Mouse (Mus musculus) heart, postnatal 10 days (tissue): ENCODE measurements at regions not wholly inside any gene's neighbourhood (a gene's known extent, or its start where the extent isn't known, plus 50 kb on each side); places are given as distances from the start of the nearest gene placed in this dataset.
"Not testable (repeated sequence)": the region's sequence is repeated elsewhere in the genome, so short reads cannot be mapped to it uniquely, and the experiment has no call there.

Experiments used
- DNase-seq, 2 experiments: peaks; one replicate each; pipeline ENCODE4 v3.0.0; 2021
- intact Hi-C: fragments of 180-260 bp; cut with DNase I; formaldehyde crosslinking; loops from one replicate; pipeline ENCODE4 v1.15.1; 2025

- intact Hi-C loops, result no loop called here
- DNase-seq, result no peak
These were observed 396.5 kb upstream of the Kcnh7 start for GRCm38 (mm10) chr2:63580489-63581139.

GRCm38 (mm10) chr2:63575172-63575571 lies 391.1 kb upstream of the Kcnh7 start:
- intact Hi-C loops, result no loop called here
- DNase-seq, result no peak

DNA sequence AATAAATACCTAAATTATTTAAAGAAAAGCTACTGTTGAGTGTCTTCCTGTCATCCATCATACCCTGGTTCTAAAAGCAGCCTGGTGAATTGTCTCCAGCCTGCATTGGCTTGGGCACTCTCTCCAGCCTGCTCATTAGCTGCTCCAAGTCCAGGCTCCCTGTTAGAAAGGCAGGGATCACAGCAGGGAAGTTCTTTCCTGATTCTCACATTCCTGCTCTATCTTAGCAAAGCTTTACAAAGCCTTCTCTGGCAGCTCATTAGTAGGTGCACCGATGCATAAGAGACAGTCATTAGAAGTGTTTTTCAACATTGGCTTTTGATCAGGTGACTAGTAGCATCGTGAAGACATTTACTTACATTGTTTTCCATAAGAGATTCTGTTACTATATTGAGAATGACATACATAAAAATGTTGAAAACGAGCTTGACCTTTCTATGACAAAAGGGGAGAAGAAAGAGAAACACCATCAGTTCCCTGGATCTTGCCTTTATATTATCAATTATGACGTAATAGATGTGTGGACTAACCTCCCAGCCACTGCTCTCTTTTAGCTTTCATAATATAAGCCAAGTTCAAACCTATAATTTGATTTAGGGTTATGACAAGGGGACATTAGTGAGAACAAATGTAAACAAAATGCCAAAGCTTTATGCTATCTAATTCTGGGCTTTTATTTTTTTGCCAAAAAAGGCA lies 390.1 kb upstream of the Kcnh7 start:
- no peak for DNase-seq
- intact Hi-C loops, result no loop called here

DNA sequence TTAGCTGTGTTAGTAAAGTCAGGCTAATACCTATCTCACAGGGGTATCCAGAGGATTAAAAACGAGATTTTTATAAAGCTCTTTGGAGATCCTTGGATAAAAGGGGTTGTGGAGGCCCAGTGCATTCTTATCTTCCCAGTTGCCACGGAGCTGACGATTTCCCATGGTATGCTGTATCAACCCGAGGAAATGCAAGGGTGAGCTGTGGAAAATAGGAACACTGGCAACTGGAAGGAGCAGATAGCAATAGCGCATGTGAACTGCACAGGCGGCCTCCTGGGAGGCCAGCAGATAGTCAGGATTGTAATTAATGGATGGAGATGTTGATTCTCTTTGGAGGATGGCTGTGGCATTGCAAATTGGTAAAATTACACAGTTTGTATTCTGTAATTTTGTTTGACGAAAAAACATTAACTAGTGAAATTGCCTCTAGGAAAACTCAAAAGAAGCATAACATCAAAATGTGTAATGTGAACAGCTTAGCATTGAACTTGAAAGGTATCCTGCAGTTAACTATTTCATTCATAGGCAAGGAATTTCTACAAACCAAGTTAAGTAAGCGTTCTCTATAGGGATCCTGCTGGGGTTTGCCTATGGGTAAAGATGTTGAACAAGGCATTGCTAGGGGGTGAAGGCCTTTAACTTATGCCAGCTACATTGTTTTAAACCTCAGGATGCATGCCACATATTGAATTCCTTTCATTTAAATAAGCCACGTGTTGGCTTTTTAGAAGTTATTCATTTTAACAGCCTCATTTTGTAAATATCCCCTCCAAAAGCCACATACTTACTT lies 389.1 kb upstream of the Kcnh7 start:
- DNase-seq, result no peak
- intact Hi-C loops, result no loop called here

- intact Hi-C loops, result no loop called here
These were observed 372.9 kb upstream of the Kcnh7 start for GRCm38 (mm10) chr2:63556858-63557419.

DNA sequence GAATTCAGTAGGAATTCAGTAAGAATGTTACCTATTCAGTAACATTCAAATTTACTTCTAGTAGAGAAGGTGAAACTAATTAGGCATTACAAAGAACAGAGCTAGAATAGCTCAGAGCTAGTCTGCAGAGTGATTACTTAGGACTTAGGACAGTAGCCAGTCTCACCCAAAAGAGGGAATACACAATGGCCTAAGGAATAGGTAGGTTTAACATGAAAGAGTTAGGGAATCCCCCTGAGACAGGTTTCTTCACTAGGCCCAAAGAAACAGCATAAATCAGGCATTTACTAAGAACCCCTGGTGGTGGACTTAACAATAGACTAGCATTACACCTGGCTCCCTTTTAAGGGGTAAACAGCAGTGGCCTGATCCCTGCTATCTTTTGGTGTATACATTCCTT lies 357.7 kb upstream of the Kcnh7 start:
- DNase-seq, intact Hi-C loops: not testable (repeated sequence)

More at GRCm38 (mm10) chr2:63556858-63557419, 372.9 kb upstream of the Kcnh7 start:
- DNase-seq, result no peak

DNA sequence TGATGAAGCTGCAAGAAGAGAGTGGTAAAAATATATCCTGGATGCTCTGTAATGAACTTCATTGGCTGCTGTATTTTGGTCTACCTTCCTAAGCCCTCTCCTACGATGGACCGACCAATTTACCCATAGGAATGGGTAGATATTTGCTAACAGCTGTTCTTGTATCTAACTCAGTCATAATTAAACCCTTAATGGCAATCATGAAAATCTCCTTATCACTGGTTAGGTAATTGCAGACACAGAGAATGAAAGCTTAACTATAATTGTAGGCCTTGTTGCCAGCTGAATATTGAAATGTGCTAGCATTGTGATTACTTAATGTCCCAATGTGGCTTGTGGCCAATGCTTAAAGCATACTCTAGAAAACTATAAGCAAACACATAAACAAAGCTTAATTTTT lies 334.4 kb upstream of the Kcnh7 start:
- intact Hi-C loops, result loop anchor here (10.0 kb wide), 1 partner anchor 186 kb away; no protein-coding TSS in a partner anchor
- no peak for DNase-seq

DNA sequence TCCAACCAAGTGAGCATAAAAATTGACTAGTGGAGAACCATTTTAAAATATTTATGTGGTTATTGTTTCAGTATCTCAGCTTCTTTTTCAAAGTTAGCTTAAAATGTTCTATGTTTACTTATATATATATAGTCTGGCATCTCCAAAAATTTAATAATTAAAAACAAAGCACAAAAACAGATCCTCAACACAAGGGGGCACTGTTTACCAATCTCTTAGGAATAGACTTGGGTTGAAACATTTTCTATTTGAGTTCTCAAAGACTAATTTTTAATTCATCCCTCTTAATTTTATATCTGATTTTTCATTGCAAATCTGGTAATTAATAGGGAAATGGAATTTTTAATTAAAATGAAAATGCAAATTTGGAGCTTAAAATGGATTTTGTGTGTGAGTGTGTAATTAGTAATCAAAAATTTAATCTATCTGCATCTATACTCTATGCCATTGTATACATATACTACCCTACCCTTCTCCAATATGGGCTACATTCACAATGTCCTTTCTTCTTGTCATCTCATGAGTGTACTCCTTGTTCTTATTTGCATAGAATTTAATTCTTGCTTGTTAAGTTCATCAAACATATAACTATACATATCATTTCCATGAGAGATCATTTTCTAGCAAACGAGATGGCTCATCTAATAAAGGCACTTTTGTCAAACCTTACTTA lies 329.6 kb upstream of the Kcnh7 start:
- DNase-seq, result peak in 1 of 2 experiments; percentile 28
- intact Hi-C loops, result loop anchor here (2.0 to 10.0 kb wide), 4 partner anchors 191 to 1394 kb away; no protein-coding TSS in a partner anchor

DNA sequence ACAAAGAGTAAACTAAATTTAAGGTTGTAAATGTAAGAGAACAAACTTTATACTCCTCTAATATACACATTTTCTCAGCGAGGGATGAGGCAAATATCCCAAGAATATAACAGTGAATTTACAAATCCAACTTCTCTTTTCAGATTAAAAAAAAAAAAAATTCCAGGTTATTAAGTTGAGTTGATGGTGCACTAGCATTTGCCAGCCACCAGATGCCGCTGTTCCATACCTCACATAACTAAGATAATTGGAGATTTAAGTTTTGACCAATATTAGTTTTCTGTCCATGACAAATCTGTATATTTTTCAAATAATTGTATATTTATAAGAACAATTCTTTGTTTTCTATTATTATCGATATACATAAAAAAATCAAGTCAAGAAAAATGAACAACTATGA lies 319.9 kb upstream of the Kcnh7 start:
- intact Hi-C loops, result loop anchor here (2.0 kb wide), 1 partner anchor 1345 kb away; no protein-coding TSS in a partner anchor
- DNase-seq, result peak; percentile 4 to 14

DNA sequence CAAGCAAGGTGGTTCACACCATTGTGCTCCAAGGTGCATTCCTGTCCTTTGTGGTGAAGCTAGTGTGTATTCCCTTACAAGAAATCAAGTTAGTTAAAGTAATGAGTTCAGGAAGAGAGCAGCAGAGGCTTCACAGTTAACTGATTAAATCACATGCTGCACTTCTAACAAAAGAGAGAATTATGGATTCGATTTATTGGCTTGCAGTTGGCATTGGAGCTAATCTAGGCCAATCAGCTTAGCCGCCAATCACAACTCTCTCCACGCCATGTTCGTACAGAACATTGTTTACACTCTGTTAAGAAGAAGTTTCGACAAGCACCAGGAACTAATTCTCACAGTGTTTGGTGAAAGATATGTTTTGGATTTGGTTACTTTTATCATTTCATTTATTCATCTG lies 292.3 kb upstream of the Kcnh7 start:
- no peak for DNase-seq
- intact Hi-C loops, result no loop called here

GRCm38 (mm10) chr2:63475255-63475654 lies 291.2 kb upstream of the Kcnh7 start:
- intact Hi-C loops, result no loop called here
- DNase-seq, result no peak

DNA sequence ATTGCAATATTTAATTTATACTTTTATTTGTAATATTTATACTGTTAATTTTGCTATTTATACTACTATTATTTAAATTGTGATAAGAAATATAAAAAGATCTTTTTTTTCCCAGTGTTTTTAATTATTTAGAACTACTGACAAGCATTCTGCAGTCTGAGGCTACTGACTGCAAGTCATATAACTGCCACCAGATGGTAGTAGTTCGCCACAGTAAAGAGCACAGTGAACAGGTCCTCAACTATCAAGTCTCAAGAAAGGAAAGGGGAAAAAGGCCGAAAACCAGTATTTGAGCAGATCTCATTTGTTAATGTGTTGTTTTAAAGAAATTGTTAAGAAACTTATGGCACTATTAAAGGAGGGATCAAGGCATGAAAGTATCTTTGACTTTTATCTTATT lies 289.6 kb upstream of the Kcnh7 start:
- intact Hi-C loops, result no loop called here
- peak; percentile 36 to 56 for DNase-seq

- intact Hi-C loops, result no loop called here
- DNase-seq, result no peak
These were observed 288.2 kb upstream of the Kcnh7 start for GRCm38 (mm10) chr2:63472248-63472647.

- DNase-seq, result no peak
- intact Hi-C loops, result no loop called here
These were observed 275.0 kb upstream of the Kcnh7 start for GRCm38 (mm10) chr2:63459112-63459511.

GRCm38 (mm10) chr2:63454263-63455011 lies 270.4 kb upstream of the Kcnh7 start:
- intact Hi-C loops, result loop anchor here (5.0 kb wide), 1 partner anchor 807 kb away; the partner anchor contains the start of gene Ifih1
- DNase-seq, result peak; percentile 31 to 49

- intact Hi-C loops, result loop anchor here (5.0 kb wide), 1 partner anchor 806 kb away; the partner anchor contains the start of gene Ifih1
- DNase-seq, result peak; percentile 19
These were observed 268.8 kb upstream of the Kcnh7 start for GRCm38 (mm10) chr2:63452891-63453290.

GRCm38 (mm10) chr2:63452164-63452563 lies 268.1 kb upstream of the Kcnh7 start:
- intact Hi-C loops, result loop anchor here (5.0 kb wide), 1 partner anchor 805 kb away; the partner anchor contains the start of gene Ifih1
- no peak for DNase-seq

DNA sequence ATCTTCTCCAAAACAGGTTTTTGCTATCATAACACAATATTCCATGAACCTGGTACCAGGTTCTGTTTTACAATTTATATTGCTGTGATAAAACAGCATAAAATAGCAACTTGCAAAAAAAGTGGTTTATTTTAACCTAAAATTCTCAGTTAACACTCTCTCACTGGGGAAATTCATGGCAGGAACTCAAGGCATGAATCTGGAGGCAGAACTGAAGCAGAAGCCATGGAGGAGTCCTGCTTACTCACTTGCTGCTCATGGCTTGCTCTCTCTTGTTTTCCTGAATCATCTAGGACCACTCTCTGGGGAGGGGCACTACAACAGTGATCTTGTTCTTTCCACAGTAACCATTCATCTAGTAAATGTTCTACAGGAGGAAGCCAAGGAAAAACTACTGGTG lies 250.2 kb upstream of the Kcnh7 start:
- intact Hi-C loops, result no loop called here
- DNase-seq, result no peak

GRCm38 (mm10) chr2:63405405-63405804 lies 221.3 kb upstream of the Kcnh7 start:
- DNase-seq, result no peak
- intact Hi-C loops, result no loop called here
